8 mouse cellular contexts compared by ENCODE assay signal in the genomic region with DNA sequence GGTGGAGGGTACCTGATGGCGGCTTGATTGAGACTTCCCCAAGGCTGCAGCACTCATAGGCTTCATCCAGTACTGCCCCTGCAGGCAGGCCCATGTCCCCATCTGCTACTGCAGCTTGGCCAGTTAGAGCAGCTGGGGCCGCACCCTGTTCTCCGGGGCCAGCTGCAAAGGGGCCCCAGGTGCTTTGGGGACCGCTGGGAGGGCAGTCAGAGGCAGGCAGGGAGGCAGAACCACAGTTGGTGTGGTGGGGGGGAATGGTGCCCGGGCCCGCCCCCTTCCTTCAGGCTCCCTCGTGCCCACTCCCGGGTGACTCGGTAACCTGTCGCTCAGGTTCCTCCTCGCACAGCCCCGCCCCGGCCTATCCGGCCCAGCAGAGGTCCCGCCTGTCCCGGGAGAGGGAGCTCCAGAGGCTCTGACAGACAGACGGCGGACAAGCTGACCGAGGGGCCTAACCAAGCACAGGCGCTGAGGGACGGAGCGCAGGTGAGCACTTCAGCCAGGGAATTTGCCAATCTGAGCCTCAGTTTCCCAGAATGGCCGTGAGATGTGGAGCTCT. TPM values are rescaled to one million over a fixed set of nuclear protein-coding genes. Genes with fewer than 3 reads are reported as not detected.
DNase-seq lines count a peak whose midpoint lies in the region; ATAC-seq and TF ChIP-seq lines count a peak whose summit lies in the region.

A gene (plus strand): TSS at position 305 of the 556 bp plus-strand sequence.

- no peak for TF ChIP-seq EP300 in ES-Bruce4 (IDR thresholded peaks at IDR 0.05; ENCODE audit: insufficient read depth, low read depth, low read length)

- no peaks in the 10 kb centered on the region for H3K27me3 ChIP-seq in ES-Bruce4 (ENCODE audit: control insufficient read depth, insufficient read depth, low read length, poor library complexity, severe bottlenecking)
- 0 out of 2 replicates have a peak, but pooled peaks cover 2% of the 10 kb centered on the region for H3K27me3 ChIP-seq in heart, embryonic 16.5 days (ENCODE audit: control insufficient read depth, insufficient read depth, low read length)

- TF ChIP-seq POLR2A in ES-Bruce4 (IDR thresholded peaks at IDR 0.05; ENCODE audit: insufficient read depth, low read length) = no peak

- no peaks in the 10 kb centered on the region for H3K9me3 ChIP-seq in ES-Bruce4 (replicated peaks; ENCODE audit: control insufficient read depth, insufficient read depth, low read length, poor library complexity, severe bottlenecking)
- H3K9me3 ChIP-seq in heart, embryonic 16.5 days (replicated peaks; ENCODE audit: control insufficient read depth, low read length) = no peaks in the 10 kb centered on the region

- DNase-seq in kidney, postnatal 25 days = peak; percentile 87 to 95
- peak; percentile 81 to 88 for DNase-seq in lung, postnatal 4 days
- DNase-seq in testis, postnatal 10 days (ENCODE audit: low spot score) = peak; percentile 55
- no peak for DNase-seq in left cerebral cortex, adult 8-10 months (ENCODE audit: low spot score in 2 of 2)
- DNase-seq in cerebellum, postnatal 14 days = no peak

- H3K9ac ChIP-seq in ES-Bruce4 (ENCODE audit: low read depth, poor library complexity, severe bottlenecking) = peak within 1 kb of the TSS; percentile 49
- H3K9ac ChIP-seq in heart, embryonic 16.5 days (ENCODE audit: low read length) = peak within 1 kb of the TSS; percentile 2; the same call in 1 of the 2 replicates

- no peak for TF ChIP-seq CTCF in ES-Bruce4 (IDR thresholded peaks at IDR 0.05; ENCODE audit: low read depth, low read length)

- H3K27ac ChIP-seq in ES-Bruce4 (ENCODE audit: insufficient read depth, low read length) = 0 out of 2 replicates have a peak within 1 kb of the TSS, but pooled peaks have one; percentile 9
- peak within 1 kb of the TSS; percentile 59 for H3K27ac ChIP-seq in brown adipose tissue, adult 24 weeks (replicated peaks; ENCODE audit: low read depth, low read length)
- no peak within 1 kb of the TSS for H3K27ac ChIP-seq in heart, embryonic 16.5 days (ENCODE audit: low read length)

- WGBS in heart, embryonic 16.5 days = 6% methylated on average over 23 of the region's 23 CpGs

- H3K36me3 ChIP-seq in ES-Bruce4 (ENCODE audit: control insufficient read depth, insufficient read depth, low read length, poor library complexity, severe bottlenecking) = no peaks in the 10 kb centered on the region
- H3K36me3 ChIP-seq in heart, embryonic 16.5 days (ENCODE audit: control insufficient read depth, insufficient read depth) = peaks cover 6% of the 10 kb centered on the region

- H3K4me1 ChIP-seq in ES-Bruce4 (ENCODE audit: control insufficient read depth, insufficient read depth, low read length) = peaks cover 8% of the 10 kb centered on the region
- peaks cover 34% of the 10 kb centered on the region for H3K4me1 ChIP-seq in brown adipose tissue, adult 24 weeks (ENCODE audit: control insufficient read depth, insufficient read depth, insufficient read length, low read length)
- 0 out of 2 replicates have a peak, but pooled peaks cover 3% of the 10 kb centered on the region for H3K4me1 ChIP-seq in heart, embryonic 16.5 days (ENCODE audit: control insufficient read depth, insufficient read depth, low read length)

- ATAC-seq in heart, embryonic 16.5 days (replicated peaks; ENCODE audit: extremely low read depth, insufficient read depth, low FRiP score) = peak; percentile 49

- peak within 1 kb of the TSS; percentile 57 for H3K4me2 ChIP-seq in heart, embryonic 16.5 days (ENCODE audit: low read depth, low read length)

- H3K4me3 ChIP-seq in ES-Bruce4 (ENCODE audit: low read depth, low read length) = peak within 1 kb of the TSS; percentile 67
- H3K4me3 ChIP-seq in brown adipose tissue, adult 24 weeks (ENCODE audit: insufficient read depth, low read depth, low read length) = peak within 1 kb of the TSS; percentile 47
- H3K4me3 ChIP-seq in heart, embryonic 16.5 days (ENCODE audit: low read length) = peak within 1 kb of the TSS; percentile 21

RNA-seq across cellular contexts. Expression of the gene that starts here (rescaled TPM):
- 39.8 and 46.0 TPM in 2 replicates for polyA plus RNA-seq in ES-Bruce4 (2011; ENCODE audit: insufficient read depth, insufficient read length, low read depth, missing spikeins)
- polyA plus RNA-seq in brown adipose tissue, adult 24 weeks (2012; ENCODE audit: insufficient read depth, insufficient read length, missing spikeins) = 1.5 and 2.9 TPM in 2 replicates
- 2.6 and 3.9 TPM in 2 replicates for polyA plus RNA-seq in heart, embryonic 16.5 days (2015; fragmentation: Nextera tagmentation; extraction: Ambion mirVana)
- total RNA-seq in left cerebral cortex, adult 8-10 months (2022) = 1 to 10 TPM; 5.4 to 7.9 (median 6.4) TPM

Comparison
In these comparisons a context has a peak if more than half of its experiments do, and no peak if none do; other contexts are left out.
1. DNase-seq: peak in kidney, postnatal 25 days (2 of 2), lung, postnatal 4 days (2 of 2) and testis, postnatal 10 days (single experiment); none in left cerebral cortex, adult 8-10 months (0 of 2) and cerebellum, postnatal 14 days (0 of 2).
2. Peak in every context shown above with its lines, with median percentiles within 50 percentile points of each other: H3K4me3 ChIP-seq.